14 mouse cellular contexts compared by ENCODE assay signal in genomic region chr2:117105407-117105806, GRCm38 (mm10). TPM values are rescaled to one million over a fixed set of nuclear protein-coding genes. Genes with fewer than 3 reads are reported as not detected.
A peak's percentile ranks its signal among the peaks of the same experiment; 100 is the strongest.
DNase-seq lines count a peak whose midpoint lies in the region; ATAC-seq and TF ChIP-seq lines count a peak whose summit lies in the region.
"Had no signal": no experiment of that assay in that cellular context is flagged by ENCODE, and none has a peak within 500 bp of the region (broad histone marks: within the 10 kb centered on the region; RNA-seq: fewer than 3 reads in every experiment).

No protein-coding gene starts in this region.

- TF ChIP-seq POLR2A in spleen, adult 2 months (IDR thresholded peaks at IDR 0.05; ENCODE audit: low read depth, low read length), result no peak

- H3K4me1 ChIP-seq in hindbrain, embryonic 10.5 days (replicated peaks), result peaks cover 41% of the 10 kb centered on the region
- H3K4me1 ChIP-seq in hindbrain, embryonic 12.5 days, result peaks cover 4% of the 10 kb centered on the region
- no peaks in the 10 kb centered on the region; the same call in 1 of the 2 replicates for H3K4me1 ChIP-seq in spleen, adult 2 months (ENCODE audit: control insufficient read depth, insufficient read depth, insufficient read length)

- no peak overlapping the region for H3K4me3 ChIP-seq in hindbrain, embryonic 10.5 days
- H3K4me3 ChIP-seq in hindbrain, embryonic 12.5 days, result no peak overlapping the region
- peak overlapping the region; percentile 25; the same call in 1 of the 2 replicates for H3K4me3 ChIP-seq in spleen, adult 2 months (ENCODE audit: extremely low read depth, insufficient read depth, insufficient read length)
- H3K4me3 ChIP-seq: embryonic facial prominence, embryonic 10.5 days; midbrain, embryonic 10.5 days had no signal

- TF ChIP-seq CTCF in spleen, adult 2 months (IDR thresholded peaks at IDR 0.05; ENCODE audit: extremely low read depth, insufficient read depth, insufficient read length, insufficient replicate concordance), result no peak

- H3K9ac ChIP-seq in hindbrain, embryonic 12.5 days, result no peak overlapping the region
- H3K9ac ChIP-seq: lung, embryonic 14.5 days had no signal

- no peaks in the 10 kb centered on the region for H3K36me3 ChIP-seq in hindbrain, embryonic 10.5 days
- H3K36me3 ChIP-seq in hindbrain, embryonic 12.5 days, result no peaks in the 10 kb centered on the region
- H3K36me3 ChIP-seq in spleen, adult 2 months (ENCODE audit: control insufficient read depth, insufficient read depth, low read length), result no peaks in the 10 kb centered on the region
- H3K36me3 ChIP-seq: embryonic facial prominence, embryonic 10.5 days; midbrain, embryonic 10.5 days had no signal

- peak overlapping the region; percentile 66; the same call in 1 of the 2 replicates for H3K27ac ChIP-seq in hindbrain, embryonic 10.5 days
- no peak overlapping the region for H3K27ac ChIP-seq in hindbrain, embryonic 12.5 days
- H3K27ac ChIP-seq in spleen, adult 2 months (ENCODE audit: insufficient read depth, low read length), result peak overlapping the region; percentile 1; the same call in 1 of the 2 replicates
- H3K27ac ChIP-seq: embryonic facial prominence, embryonic 10.5 days; midbrain, embryonic 10.5 days had no signal

- no peak overlapping the region for H3K4me2 ChIP-seq in hindbrain, embryonic 12.5 days (replicated peaks)
- H3K4me2 ChIP-seq: lung, embryonic 14.5 days had no signal

- H3K27me3 ChIP-seq in hindbrain, embryonic 10.5 days (ENCODE audit: insufficient read depth, poor library complexity, severe bottlenecking), result no peaks in the 10 kb centered on the region
- H3K27me3 ChIP-seq in hindbrain, embryonic 12.5 days, result no peaks in the 10 kb centered on the region
- no peaks in the 10 kb centered on the region for H3K27me3 ChIP-seq in spleen, adult 2 months (ENCODE audit: control insufficient read depth, insufficient read depth, low read length)

- no peaks in the 10 kb centered on the region for H3K9me3 ChIP-seq in hindbrain, embryonic 10.5 days
- H3K9me3 ChIP-seq in hindbrain, embryonic 12.5 days (replicated peaks), result no peaks in the 10 kb centered on the region
- H3K9me3 ChIP-seq: embryonic facial prominence, embryonic 10.5 days; midbrain, embryonic 10.5 days had no signal

- ATAC-seq in hindbrain, embryonic 12.5 days (ENCODE audit: low FRiP score), result no peak

- peak; percentile 78 to 82 for DNase-seq in cerebellum, postnatal 10 days
- no peak for DNase-seq in cerebellum, postnatal 25 days
- no peak for DNase-seq in hindbrain, embryonic 10.5 days (ENCODE audit: low spot score)
- DNase-seq in spleen, adult 2 months (ENCODE audit: low read depth in 1 of 2, low spot score in 2 of 2), result no peak
- no peak for DNase-seq in spleen, adult 12 weeks (ENCODE audit: low spot score)
- no peak for DNase-seq in adrenal gland, postnatal 36 days
- DNase-seq in testis, postnatal 10 days (ENCODE audit: low spot score), result no peak
- DNase-seq: cerebellum, adult 8-10 months; kidney, adult 2 months; lung, embryonic 14.5 days; retina, postnatal 1 day had no signal

- 79% methylated on average over 7 of the region's 7 CpGs for WGBS in hindbrain, embryonic 10.5 days
- WGBS in hindbrain, embryonic 12.5 days, result 82% methylated on average over 7 of the region's 7 CpGs
- 17% methylated on average over 7 of the region's 7 CpGs for WGBS in spleen, adult 2 months

RNA-seq across cellular contexts. Expression of gene Spred1, which starts 15.8 kb away (rescaled TPM):
- 8.9 and 12.1 TPM in 2 replicates for polyA plus RNA-seq in hindbrain, embryonic 10.5 days (2016; fragmentation: Nextera tagmentation; extraction: Ambion mirVana)
- 21.0 and 23.4 TPM in 2 replicates for polyA plus RNA-seq in hindbrain, embryonic 12.5 days (2016; fragmentation: Nextera tagmentation; extraction: Ambion mirVana)
- 2.2 and 2.9 TPM in 2 replicates for polyA plus RNA-seq in spleen, adult 2 months (2012; rRNA removed)
- 100 to 1,000 TPM in 1 of 2 experiments, 10 to 100 TPM in 1; 97.2 to 101 TPM for total RNA-seq in adrenal gland, postnatal 36 days (2021)

Comparison
In these comparisons a context has a peak if more than half of its experiments do, and no peak if none do; other contexts are left out.
1. DNase-seq: peak in cerebellum, postnatal 10 days (2 of 2); none in cerebellum, postnatal 25 days (0 of 2), hindbrain, embryonic 10.5 days (single experiment), spleen, adult 2 months (0 of 2), spleen, adult 12 weeks (single experiment), adrenal gland, postnatal 36 days (0 of 2) and testis, postnatal 10 days (single experiment).